ENCODE assay signal across 24 mouse cellular contexts in genomic region chr7:16730791-16731190, GRCm38 (mm10).
DNase-seq lines count a peak whose midpoint lies in the region; TF ChIP-seq lines count a peak whose summit lies in the region.
"Had no signal": no experiment of that assay in that cellular context is flagged by ENCODE, and none has a peak within 500 bp of the region (broad histone marks: within the 10 kb centered on the region; RNA-seq: fewer than 3 reads in every experiment).

No protein-coding gene starts in this region.

- H3K36me3 ChIP-seq in E14TG2a.4 (ENCODE audit: insufficient read depth, low read length), result no peaks in the 10 kb centered on the region
- H3K36me3 ChIP-seq: embryonic facial prominence, embryonic 13.5 days; embryonic facial prominence, embryonic 15.5 days; forebrain, embryonic 10.5 days; forebrain, embryonic 12.5 days; G1E had no signal

- peak; percentile 48 for DNase-seq in ES-CJ7 (ENCODE audit: low read depth, low spot score)
- peak; percentile 81 for DNase-seq in R1 (ENCODE audit: low read depth, low spot score)
- no peak for DNase-seq in spleen, postnatal 10 days (ENCODE audit: low spot score in 2 of 2)
- DNase-seq in cerebellum, postnatal 4 days (ENCODE audit: low spot score in 2 of 2), result no peak
- no peak for DNase-seq in spleen, adult 18-20 months
- DNase-seq: adrenal gland, adult 8-10 months; adrenal gland, postnatal 14 days; adrenal gland, postnatal 36 days; B cell, adult 2 months; cerebellum, adult 11-12 months; cerebellum, adult 2 months; cerebellum, adult 9-10 months; cerebellum, postnatal 10 days; cerebellum, postnatal 25 days; embryo, embryonic 11 days had no signal

- H3K4me3 ChIP-seq in E14TG2a.4 (replicated peaks; ENCODE audit: low read length), result peak overlapping the region; percentile 68
- H3K4me3 ChIP-seq: embryonic facial prominence, embryonic 13.5 days; embryonic facial prominence, embryonic 15.5 days; erythroblast, embryonic 14.5 days; forebrain, embryonic 10.5 days; forebrain, embryonic 12.5 days had no signal

- H3K9me3 ChIP-seq in E14TG2a.4 (ENCODE audit: low read length), result no peaks in the 10 kb centered on the region
- H3K9me3 ChIP-seq: embryonic facial prominence, embryonic 13.5 days; embryonic facial prominence, embryonic 15.5 days; forebrain, embryonic 10.5 days; forebrain, embryonic 12.5 days; G1E had no signal

- H3K27me3 ChIP-seq in E14TG2a.4 (ENCODE audit: insufficient read depth, low read length), result no peaks in the 10 kb centered on the region
- H3K27me3 ChIP-seq: CH12.LX; embryonic facial prominence, embryonic 13.5 days; embryonic facial prominence, embryonic 15.5 days; forebrain, embryonic 12.5 days; Patski had no signal

- TF ChIP-seq CTCF in E14TG2a.4 (conservative IDR thresholded peaks at IDR 0.05; ENCODE audit: low read length), result no peak

- peaks cover 37% of the 10 kb centered on the region for H3K4me1 ChIP-seq in E14TG2a.4 (replicated peaks; ENCODE audit: low read depth, low read length)

Comparison
In these comparisons a context has a peak if more than half of its experiments do, and no peak if none do; other contexts are left out.
1. DNase-seq: peak in ES-CJ7 (single experiment) and R1 (single experiment); none in spleen, postnatal 10 days (0 of 2), cerebellum, postnatal 4 days (0 of 2) and spleen, adult 18-20 months (0 of 2).